Mouse (Mus musculus): Measurements from ENCODE around the gene Gm8257.
"Not testable (repeated sequence)": the region's sequence is repeated elsewhere in the genome, so short reads cannot be mapped to it uniquely, and the experiment has no call there.

The Gm8257 gene

GRCm38 (mm10) chr14:44706356-44706755 is at the start of gene Gm8257:
Gene Gm8257, minus strand, starts transcription at chr14:44706456.
- not testable (repeated sequence) for DNase-seq (ENCODE audit: low spot score in 2 of 2)

- DNase-seq (ENCODE audit: low spot score in 2 of 2): no peak
These were observed 44.0 kb upstream of the Gm8257 start, which contains the start of gene Gm8267 for GRCm38 (mm10) chr14:44750240-44750639. Gene Gm8267, minus strand, starts transcription at chr14:44750340.

DNA sequence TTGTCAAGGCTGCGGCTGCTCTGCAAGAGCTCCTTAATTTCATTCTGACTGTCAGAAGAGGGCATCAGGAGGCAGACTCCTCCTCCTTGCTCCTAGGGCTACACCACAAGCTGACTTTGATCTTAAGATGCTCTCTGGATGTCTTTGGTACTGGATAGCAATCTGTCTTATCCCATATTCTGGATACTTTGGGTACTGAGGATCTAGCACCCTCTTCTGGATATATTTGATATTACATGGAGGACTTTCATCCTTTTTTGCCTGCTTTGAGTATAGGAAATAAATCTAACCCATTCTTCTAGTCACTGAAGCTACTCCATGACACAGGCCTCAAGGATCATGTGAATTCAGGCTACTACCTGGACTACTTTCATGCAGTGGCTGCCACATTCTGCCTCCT is 36.5 kb upstream of the Gm8257 start:
- DNase-seq (ENCODE audit: low spot score in 2 of 2): not testable (repeated sequence)

DNA sequence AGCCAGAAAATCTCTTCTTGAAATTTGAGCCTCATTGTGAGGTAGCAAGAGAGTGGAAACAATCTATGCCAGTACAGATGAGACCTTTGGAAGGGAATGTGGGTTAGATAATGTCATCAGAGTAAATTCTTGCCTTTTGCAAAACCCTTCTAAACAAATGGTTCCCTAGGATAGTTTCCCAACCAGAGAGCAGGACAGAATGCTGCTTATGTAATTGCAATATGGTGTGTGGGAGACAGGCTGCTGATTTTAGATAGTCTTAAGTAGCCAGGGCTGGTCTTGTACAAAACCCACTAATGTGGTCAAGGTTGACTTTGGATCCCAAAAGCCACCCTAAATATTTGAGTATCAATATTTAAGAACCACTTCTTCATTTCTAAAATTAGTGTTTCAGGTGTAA is 24.5 kb upstream of the Gm8257 start:
- not testable (repeated sequence) for DNase-seq (ENCODE audit: low spot score in 2 of 2)

- DNase-seq (ENCODE audit: low spot score in 2 of 2): not testable (repeated sequence)
These were observed 78.5 kb downstream of the Gm8257 start, which contains the start of gene Gm5624 for GRCm38 (mm10) chr14:44627737-44628136. Gene Gm5624, minus strand, starts transcription at chr14:44627938.

All from spleen, postnatal 10 days (tissue).